Mouse (Mus musculus): ENCODE measurements around the gene 1700012P22Rik.

DNA sequence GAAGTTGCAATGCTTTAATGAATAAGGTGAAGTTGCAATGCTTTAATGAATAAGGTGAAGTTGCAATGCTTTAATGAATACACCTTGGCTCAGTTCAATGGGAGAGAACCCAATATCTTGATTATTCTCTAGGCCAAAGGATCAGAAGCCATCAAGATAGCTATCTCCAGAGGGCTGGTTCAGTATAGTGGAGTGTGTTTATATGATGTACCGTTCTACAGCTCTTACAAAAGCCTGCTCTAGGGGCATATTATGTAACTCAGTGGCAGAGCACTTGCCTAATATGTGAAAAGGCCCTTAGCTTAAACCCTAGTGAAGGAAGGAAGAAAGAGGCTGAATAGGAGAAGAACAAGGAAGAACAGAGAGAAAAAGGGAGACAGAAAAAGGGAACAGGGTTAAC, 3.0 kb upstream of the 1700012P22Rik start:
- TF ChIP-seq POLR2A (IDR thresholded peaks at IDR 0.05; ENCODE audit: borderline replicate concordance, extremely low read depth, insufficient read depth, insufficient read length, poor library complexity, severe bottlenecking) (no peak), CTCF (IDR thresholded peaks at IDR 0.05; ENCODE audit: borderline replicate concordance, extremely low read depth, insufficient read depth, insufficient read length) (no peak)

All from brain, embryonic 14.5 days (tissue).